Mouse (Mus musculus) adipocyte (in vitro differentiated cells): ENCODE data around the gene Pbx2.
A peak's percentile ranks its signal among the peaks of the same experiment; 100 is the strongest.

Source experiments
- DNase-seq: peaks from one replicate; pipeline ENCODE4 v3.0.0-alpha.2; 2016; ENCODE audit warnings: low spot score

Gene Pbx2

DNA sequence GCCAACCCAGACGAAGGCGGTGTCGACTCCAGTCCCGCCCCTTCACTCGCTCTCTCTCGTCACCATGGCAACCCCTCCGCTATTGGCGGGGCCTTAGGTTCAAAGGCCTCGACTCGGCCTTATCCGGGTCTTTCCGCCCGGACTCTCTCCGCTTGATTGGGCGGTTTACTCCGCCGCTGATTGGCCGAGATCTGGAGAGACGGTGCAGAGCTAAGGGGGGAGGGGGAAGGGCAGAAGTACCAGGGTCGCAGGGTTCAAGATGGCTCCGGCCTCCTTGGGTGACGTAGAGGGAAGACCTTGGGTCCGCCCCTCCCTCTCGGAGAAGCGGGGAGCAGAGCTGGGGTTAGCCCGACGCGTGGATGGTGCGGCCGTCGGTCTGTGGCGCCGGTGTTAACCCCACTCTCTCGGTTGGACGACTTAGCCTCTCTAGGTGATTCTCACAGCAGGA, 13.0 kb downstream of the Pbx2 start, which contains the start of gene Agpat1:
TSS of gene Agpat1 (plus strand) at position 202 of the 448 bp plus-strand sequence.
- peak; percentile 100 for DNase-seq

DNA sequence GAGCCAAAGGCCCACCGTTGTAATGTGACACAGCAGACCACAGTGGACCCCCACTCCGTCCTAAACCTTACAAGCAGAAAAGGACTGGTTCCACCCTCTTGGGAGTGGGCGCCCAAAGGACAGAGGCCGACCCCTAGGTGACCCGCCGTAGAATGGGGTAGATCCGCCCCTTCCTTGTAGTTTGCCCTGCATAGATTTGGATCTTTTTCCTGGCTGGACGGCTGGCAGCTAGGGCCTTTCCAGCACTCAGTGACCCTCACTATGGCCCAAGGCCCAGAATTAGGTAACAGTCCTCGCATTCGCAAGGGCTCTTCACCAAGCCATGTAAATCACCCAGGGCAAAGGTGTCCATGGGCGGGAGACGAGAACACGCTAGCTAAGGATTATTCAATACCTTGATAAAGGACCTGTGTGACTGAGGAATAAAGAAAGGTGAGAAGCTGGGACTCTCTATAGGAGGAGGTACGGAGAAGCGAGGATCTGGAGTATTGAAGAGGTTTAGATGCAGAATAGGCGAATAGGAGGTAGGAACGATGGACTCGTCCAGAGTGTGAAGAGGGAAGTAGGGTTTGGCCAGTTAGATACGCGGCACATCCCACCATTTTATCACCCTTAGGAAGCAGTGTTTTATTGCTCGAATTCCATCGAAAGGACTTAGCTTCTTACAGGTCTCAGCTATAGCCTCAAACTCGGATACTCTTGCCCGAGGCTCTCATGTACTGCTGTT, 13.6 kb downstream of the Pbx2 start:
- peak; percentile 93 for DNase-seq

DNA sequence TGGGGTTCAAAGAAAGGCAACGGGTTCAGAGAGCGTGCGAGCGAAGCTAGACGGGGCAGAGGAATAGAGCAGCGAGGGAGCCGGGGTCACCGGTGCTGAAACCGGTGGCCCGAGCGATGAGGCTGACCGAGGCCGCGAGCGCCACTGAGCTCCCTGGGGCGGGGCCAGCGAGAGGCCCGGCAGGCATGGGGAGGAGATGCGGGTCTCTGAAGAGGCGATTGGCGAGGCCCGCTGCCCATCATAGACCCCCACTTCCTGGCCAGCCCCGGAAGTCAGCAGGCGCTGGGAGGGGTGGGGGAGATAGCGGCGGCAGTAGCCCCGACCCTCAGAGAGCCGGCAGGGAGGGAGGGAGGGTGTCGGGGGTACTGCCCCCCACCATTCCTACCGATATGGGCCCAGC, 14.5 kb downstream of the Pbx2 start:
- DNase-seq = peak; percentile 95

DNA sequence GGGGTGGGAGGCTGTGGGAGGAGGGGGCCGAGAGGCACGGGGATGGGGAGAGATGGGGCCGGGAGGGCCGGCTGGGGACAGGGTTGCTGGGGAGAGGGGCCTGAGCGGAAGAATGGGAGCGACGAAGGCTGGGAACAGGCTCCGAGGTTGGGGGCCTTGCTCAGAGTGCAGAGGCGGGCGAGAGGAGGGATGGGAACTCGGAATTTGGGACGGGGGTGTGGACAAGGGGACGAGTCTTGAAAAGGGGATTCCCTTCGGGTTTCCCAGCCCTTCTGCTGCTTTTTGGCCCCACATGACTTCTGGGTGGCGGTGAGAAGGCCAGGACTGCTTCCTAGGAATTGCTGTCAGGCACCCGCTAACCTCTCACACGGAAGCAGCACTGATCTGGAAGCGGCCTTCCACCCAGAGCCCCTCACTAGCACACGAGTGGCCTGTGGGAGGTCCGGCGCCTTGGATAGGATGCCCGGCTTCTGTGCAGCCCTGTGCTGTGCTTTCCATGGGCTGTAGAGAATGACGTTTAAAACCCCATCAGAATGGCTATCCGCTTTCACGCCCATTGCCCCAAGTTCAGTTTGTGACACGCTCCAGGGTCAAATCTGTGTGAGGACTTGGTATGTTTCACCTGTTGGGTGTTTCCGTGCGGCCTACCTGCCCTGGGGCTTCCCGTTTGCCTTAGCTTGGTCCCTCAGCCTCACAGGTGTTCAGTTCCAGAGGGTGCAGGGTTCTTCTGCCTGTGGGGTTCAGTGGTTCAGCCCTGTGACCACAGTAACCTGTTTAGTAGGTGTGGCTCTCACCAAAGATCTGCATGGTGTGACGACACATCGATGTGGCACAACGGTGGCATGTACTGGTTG, 15.3 kb downstream of the Pbx2 start:
- peak; percentile 63 for DNase-seq

- no peak for DNase-seq
Observed at GRCm38 (mm10) chr17:34607997-34608396, 16.9 kb downstream of the Pbx2 start.

DNA sequence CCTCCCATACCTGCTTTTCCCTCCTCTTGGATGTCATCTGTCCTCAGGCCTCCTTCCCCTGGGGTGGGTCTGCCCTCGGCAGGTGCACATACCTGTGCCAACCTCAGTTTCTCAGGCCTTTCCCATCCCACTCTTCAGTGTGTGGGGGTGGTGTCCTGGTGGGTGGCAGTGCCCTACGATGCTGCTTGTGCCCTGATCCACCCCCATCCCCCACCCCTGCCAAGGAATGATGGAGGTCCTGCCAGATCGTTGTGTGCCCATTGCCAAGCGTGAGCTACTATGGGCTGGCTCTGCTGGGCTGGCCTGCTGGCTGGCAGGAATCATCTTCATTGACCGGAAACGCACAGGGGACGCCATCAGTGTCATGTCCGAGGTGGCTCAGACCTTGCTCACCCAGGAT, 20.0 kb downstream of the Pbx2 start:
- no peak for DNase-seq

GRCm38 (mm10) chr17:34613054-34613645, 22.1 kb downstream of the Pbx2 start:
- DNase-seq = no peak

- no peak for DNase-seq
Observed at GRCm38 (mm10) chr17:34613830-34614229, 22.8 kb downstream of the Pbx2 start.

DNA sequence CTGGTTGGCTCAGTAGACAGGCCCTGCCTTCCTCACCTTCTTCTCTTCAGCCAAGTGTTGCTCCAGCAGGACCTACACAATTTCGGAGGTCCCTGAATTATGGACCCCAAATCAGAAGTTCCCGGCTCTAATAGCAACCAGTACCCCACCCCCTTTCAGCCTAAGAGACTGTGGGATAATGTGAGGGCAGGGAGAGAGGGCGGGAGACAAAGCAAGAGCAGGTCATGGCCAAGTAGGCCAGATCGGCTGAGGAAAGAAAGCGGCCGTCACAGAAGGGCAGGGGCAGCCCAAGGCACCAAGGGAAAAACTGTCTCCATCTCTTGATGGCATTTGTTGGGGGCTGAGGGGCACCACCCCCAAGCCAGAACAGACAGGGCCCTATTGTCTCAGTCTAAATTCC, 24.8 kb downstream of the Pbx2 start, which contains the start of gene Egfl8:
TSS of gene Egfl8 (minus strand) at position 101 of the 400 bp plus-strand sequence.
- no peak for DNase-seq

DNA sequence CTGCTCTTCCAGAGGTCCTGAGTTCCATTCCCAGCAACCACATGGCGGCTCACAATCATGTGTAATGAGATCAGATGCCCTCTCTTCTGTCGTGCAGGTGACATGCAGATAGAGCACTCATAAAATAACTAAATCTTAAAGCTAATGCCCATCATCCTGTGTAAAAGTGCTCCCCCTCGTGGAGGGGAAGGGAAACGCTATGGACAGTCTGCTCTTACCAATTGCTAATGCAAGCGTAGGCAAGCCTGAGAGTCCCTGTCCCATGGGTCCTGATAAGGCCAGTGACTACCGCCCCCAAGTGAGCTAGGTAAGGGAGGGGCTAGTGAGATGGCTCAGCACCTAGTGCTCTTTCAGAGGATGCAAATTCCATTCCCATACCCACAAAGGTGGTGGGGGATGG, 27.9 kb downstream of the Pbx2 start:
- DNase-seq = peak; percentile 85

GRCm38 (mm10) chr17:34621006-34621405, 29.9 kb downstream of the Pbx2 start:
- no peak for DNase-seq

- DNase-seq = no peak
Observed at GRCm38 (mm10) chr17:34623161-34623560, 32.1 kb downstream of the Pbx2 start.

- no peak for DNase-seq
Observed at GRCm38 (mm10) chr17:34624981-34625380, 33.9 kb downstream of the Pbx2 start.

DNA sequence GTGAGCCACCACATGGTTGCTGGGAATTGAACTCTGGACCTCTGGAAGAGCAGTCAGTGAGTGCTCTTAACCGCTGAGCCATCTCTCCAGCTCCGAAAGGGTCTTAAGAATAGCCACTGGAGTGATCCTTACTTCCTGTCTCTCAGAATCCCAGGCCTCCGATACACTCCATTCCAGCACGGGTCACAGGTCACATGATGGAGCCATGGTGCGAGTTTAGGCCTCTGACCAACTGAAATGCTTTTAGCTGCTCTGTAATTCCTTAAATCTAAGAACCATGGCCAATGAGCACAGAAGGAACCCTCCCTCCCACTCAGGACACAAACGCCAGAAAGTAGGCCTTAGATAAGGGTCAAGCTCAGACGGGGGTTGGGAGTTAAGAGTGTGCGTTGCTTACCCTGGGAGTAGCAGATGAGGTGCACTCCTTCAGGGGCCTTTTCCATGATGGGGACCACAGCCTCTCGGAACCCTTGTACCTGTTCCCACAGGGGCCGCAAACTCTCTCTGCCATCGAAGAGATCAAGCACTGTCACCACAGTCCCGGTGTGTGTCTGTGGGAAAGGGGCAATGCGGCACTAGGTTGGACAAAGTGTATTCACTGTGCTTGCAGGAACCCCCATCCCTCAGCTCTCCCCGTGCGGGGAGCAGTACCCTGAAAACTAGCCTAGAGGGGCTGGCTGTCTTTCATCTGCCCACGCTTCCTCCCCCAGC, 35.2 kb downstream of the Pbx2 start:
- no peak for DNase-seq

GRCm38 (mm10) chr17:34626773-34627092, 35.7 kb downstream of the Pbx2 start:
- DNase-seq = peak; percentile 67

DNA sequence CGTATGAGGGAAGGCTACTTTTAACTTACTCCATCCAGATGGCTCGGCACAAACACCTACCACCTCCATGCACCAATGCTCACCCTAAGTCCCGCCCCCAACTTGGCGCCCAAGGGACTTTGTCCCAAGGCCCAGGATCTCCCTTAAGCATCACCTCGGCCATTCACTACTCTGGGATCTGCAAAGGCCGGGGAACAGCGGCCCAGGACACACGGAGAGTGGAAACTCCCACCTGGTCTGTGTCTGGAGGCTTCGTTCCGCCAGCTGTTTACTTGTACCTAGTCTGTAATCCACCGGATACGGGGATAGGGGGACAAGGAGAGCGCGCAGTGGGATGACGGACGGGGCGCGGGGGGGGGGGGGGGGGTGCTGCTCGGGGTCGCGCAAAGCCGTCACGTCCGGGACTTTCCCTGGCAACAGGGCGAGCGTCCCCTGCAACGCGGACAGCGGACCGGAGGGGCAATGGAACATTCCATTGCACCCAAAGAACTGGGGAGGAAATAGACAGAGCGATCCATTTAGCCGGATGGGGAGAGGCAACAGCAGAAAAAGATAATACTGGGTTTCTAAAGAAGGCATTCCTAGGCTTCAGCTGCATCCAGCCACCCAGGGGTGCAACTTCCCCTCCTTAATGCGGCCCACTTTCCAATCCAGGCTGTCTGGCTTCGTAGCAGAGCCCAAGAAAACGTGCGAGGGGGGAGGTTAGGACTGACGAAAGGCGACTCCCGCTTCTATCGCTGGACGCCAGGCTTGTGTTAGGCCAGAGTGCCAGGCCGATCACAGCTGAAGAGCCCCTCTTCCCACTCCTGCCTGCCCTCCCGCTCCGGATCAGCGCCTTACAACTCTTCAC, 36.3 kb downstream of the Pbx2 start:
- peak; percentile 89 for DNase-seq

GRCm38 (mm10) chr17:34627943-34628643, 37.0 kb downstream of the Pbx2 start, which contains the start of gene Ppt2:
Ppt2 (minus strand) TSS chr17:34628510.
- DNase-seq = peak; percentile 59

- no peak for DNase-seq
Observed at GRCm38 (mm10) chr17:34628644-34628967, 37.5 kb downstream of the Pbx2 start.

DNA sequence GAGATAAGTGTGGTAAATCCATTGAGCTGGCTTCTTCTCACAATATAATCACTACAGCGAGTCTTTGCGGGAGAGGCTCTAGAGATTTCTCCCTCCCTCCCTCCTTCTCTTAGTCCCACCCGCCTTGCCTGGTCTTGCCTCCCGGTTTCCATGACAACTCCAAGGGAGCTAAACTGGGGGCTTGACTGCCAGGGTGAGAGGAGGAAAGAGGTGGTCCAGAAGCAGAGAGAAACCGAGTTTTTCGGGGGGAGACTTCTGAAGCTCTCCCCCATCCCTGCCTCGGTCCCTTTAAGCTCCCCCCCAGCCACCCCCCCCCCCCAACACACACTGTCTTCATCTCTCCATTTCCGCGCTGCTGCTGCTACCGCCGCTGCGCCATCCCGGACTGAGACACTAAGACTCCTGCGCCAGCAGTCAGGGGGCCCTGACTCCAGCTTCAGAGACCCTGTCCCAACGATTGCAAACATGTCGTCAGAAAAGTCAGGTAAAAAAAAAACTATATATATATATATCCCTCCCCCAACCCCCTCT, 38.2 kb downstream of the Pbx2 start, which contains the start of gene Prrt1:
TSS of gene Prrt1 (plus strand) at position 313 of the 531 bp plus-strand sequence.
- DNase-seq = no peak
